Mouse (Mus musculus): ENCODE data around the gene Ift81.
"Not testable (repeated sequence)": the region's sequence is repeated elsewhere in the genome, so short reads cannot be mapped to it uniquely, and the experiment has no call there.

Gene Ift81

GRCm38 (mm10) chr5:122613908-122614732 lies at the start of gene Ift81:
Gene Ift81 (minus strand): TSS chr5:122614518.
- DNase-seq = peak; percentile 95

GRCm38 (mm10) chr5:122662501-122662900 lies 48.2 kb upstream of the Ift81 start:
- DNase-seq = no peak

- no peak for DNase-seq
These were observed 42.5 kb upstream of the Ift81 start for GRCm38 (mm10) chr5:122656808-122657207.

GRCm38 (mm10) chr5:122654268-122654573 lies 39.9 kb upstream of the Ift81 start:
- DNase-seq = no peak

- peak; percentile 29 for DNase-seq
These were observed 39.3 kb upstream of the Ift81 start for GRCm38 (mm10) chr5:122653446-122654267.

- no peak for DNase-seq
These were observed 38.8 kb upstream of the Ift81 start for GRCm38 (mm10) chr5:122653112-122653445.

GRCm38 (mm10) chr5:122652506-122652905 lies 38.2 kb upstream of the Ift81 start:
- DNase-seq = no peak

GRCm38 (mm10) chr5:122650100-122650499 lies 35.8 kb upstream of the Ift81 start:
- DNase-seq = no peak

- no peak for DNase-seq
These were observed 34.9 kb upstream of the Ift81 start for GRCm38 (mm10) chr5:122649264-122649663.

- not testable (repeated sequence) for DNase-seq
These were observed 33.6 kb upstream of the Ift81 start for GRCm38 (mm10) chr5:122647952-122648374.

- no peak for DNase-seq
These were observed 33.1 kb upstream of the Ift81 start for GRCm38 (mm10) chr5:122647256-122647924.

- no peak for DNase-seq
These were observed 31.7 kb upstream of the Ift81 start for GRCm38 (mm10) chr5:122646050-122646449.

- no peak for DNase-seq
These were observed 31.0 kb upstream of the Ift81 start for GRCm38 (mm10) chr5:122645290-122645689.

- DNase-seq = peak; percentile 27
These were observed 29.8 kb upstream of the Ift81 start for GRCm38 (mm10) chr5:122644111-122644607.

- peak; percentile 57 for DNase-seq
These were observed 29.4 kb upstream of the Ift81 start, which contains the start of gene P2rx7 for GRCm38 (mm10) chr5:122643701-122644100. Gene P2rx7 (plus strand): TSS chr5:122643911.

GRCm38 (mm10) chr5:122639986-122640385 lies 25.7 kb upstream of the Ift81 start:
- DNase-seq = no peak

- no peak for DNase-seq
These were observed 25.2 kb upstream of the Ift81 start for GRCm38 (mm10) chr5:122639517-122639916.

GRCm38 (mm10) chr5:122638296-122638695 lies 24.0 kb upstream of the Ift81 start:
- DNase-seq = no peak

- DNase-seq = no peak
These were observed 22.6 kb upstream of the Ift81 start for GRCm38 (mm10) chr5:122636958-122637357.

- peak; percentile 26 for DNase-seq
These were observed 22.0 kb upstream of the Ift81 start for GRCm38 (mm10) chr5:122636308-122636707.

- no peak for DNase-seq
These were observed 20.9 kb upstream of the Ift81 start for GRCm38 (mm10) chr5:122635228-122635627.

- DNase-seq = peak; percentile 90
These were observed 12.9 kb upstream of the Ift81 start for GRCm38 (mm10) chr5:122627243-122627642.

- DNase-seq = no peak
These were observed 11.4 kb upstream of the Ift81 start for GRCm38 (mm10) chr5:122625565-122626252.
